Mouse (Mus musculus): ENCODE data around the gene Dnajc17. TPM values are rescaled to one million over a fixed set of nuclear protein-coding genes. Genes with fewer than 3 reads are reported as not detected.

Dnajc17 gene
- polyA plus RNA-seq, 1 experiment from 2014 or later, result 21.7 TPM

DNA sequence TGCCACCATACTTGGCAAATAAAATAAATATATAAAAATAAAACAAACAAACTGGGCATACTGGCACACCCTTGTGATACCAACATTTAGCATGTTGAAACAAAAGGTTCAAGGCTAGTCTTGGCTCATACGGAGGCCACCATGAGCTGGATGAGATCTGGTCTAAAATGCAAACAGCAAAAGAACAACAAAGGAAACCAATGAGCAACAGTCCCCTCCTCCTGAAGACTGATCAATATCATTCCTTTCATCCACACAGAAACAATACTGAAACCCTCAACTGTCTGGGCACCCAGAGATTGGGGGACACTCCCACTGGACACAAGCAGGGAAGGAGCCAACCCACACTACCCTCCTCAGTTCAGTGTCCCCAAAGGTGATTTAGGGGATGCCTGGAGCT, 11.1 kb downstream of the Dnajc17 start:
- no peak overlapping the region for H3K27ac ChIP-seq (replicated peaks)
- ATAC-seq (ENCODE audit: insufficient number of reproducible peaks, low FRiP score, low TSS enrichment, low read depth), result no peak
- 83% methylated on average over 1 of the region's 1 CpGs for WGBS
- H3K4me3 ChIP-seq (replicated peaks), result no peak overlapping the region
- no peaks in the 10 kb centered on the region for H3K36me3 ChIP-seq
- H3K4me1 ChIP-seq, result peaks cover 13% of the 10 kb centered on the region
- no peaks in the 10 kb centered on the region for H3K9me3 ChIP-seq (replicated peaks)
- no peak overlapping the region for H3K4me2 ChIP-seq (replicated peaks)
- no peaks in the 10 kb centered on the region for H3K27me3 ChIP-seq
- H3K9ac ChIP-seq, result no peak overlapping the region

DNA sequence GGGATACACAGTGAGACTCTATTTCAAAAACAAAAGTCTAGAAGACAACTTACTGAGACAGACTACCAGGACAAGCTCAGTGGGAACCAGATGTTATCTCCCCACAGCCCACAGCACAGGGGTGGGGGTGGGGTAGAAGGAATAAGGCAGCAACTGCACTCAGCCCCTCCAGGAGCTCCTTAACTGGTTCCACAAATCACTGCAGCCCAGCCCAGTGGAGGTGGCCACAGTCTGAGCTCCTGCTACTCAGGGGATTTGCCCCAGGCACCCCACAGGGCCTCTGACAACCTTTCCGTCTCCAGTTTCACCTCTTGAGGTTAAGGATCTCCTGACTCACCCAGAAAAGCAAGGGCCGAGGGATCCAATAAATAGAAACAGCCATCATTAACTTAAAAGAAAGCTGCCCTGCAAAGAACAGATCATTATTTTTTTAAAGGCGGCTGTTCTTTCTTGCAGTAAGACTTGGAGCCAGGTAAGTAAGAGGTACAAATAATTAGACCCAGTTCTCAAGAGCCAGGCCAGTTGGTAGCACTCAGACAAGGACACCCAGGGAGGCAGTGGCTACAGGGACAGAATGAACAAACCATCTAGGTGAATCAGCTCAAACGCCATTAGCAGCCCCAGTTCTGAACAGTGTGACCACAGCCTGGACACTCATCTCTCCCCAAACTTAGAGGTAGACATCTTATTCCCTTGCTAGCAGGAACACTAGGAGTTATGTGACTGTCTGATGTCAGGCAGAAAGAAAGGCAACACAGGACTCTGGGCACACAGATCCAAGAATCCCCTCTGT, 12.1 kb downstream of the Dnajc17 start:
- H3K4me2 ChIP-seq (replicated peaks), result no peak overlapping the region
- H3K36me3 ChIP-seq, result no peaks in the 10 kb centered on the region
- peak; percentile 32; the same call in 1 of the 2 replicates for ATAC-seq (ENCODE audit: insufficient number of reproducible peaks, low FRiP score, low TSS enrichment, low read depth)
- H3K9ac ChIP-seq, result no peak overlapping the region
- no peaks in the 10 kb centered on the region for H3K27me3 ChIP-seq
- H3K4me3 ChIP-seq (replicated peaks), result no peak overlapping the region
- peaks cover 13% of the 10 kb centered on the region for H3K4me1 ChIP-seq
- H3K27ac ChIP-seq (replicated peaks), result peak overlapping the region; percentile 55; the same call in 1 of the 2 replicates
- no peaks in the 10 kb centered on the region for H3K9me3 ChIP-seq (replicated peaks)
- WGBS, result 17% methylated on average over 4 of the region's 4 CpGs

DNA sequence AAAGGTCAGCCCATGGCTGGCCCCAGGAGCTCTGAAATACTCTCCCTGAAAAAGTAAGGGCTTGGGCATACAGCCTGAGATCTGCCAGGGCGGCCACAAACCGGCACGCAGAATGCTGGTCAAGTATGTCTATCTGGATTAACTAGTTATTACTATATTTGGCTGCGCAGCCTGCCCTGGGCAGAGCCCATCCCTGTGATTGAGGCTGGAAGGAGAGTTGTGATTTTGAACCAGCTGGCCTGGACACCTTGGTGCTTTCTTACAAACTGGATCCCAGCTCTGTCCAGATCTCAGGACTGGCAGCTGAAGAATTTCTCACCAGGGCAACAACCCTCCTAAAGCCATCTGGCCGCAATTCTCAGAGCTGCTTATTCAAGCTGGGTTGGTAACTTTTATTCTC, 14.5 kb downstream of the Dnajc17 start:
- Histone ChIP-seq H3K4me1 (peaks cover 15% of the 10 kb centered on the region), H3K27ac (replicated peaks) (no peak overlapping the region; the same call in 1 of the 2 replicates), H3K4me2 (replicated peaks) (no peak overlapping the region), H3K36me3 (no peaks in the 10 kb centered on the region), H3K9me3 (replicated peaks) (no peaks in the 10 kb centered on the region), H3K9ac (no peak overlapping the region), H3K27me3 (no peaks in the 10 kb centered on the region), H3K4me3 (replicated peaks) (no peak overlapping the region)
- no peak for ATAC-seq (ENCODE audit: insufficient number of reproducible peaks, low FRiP score, low TSS enrichment, low read depth)
- WGBS, result 81% methylated on average over 5 of the region's 5 CpGs

DNA sequence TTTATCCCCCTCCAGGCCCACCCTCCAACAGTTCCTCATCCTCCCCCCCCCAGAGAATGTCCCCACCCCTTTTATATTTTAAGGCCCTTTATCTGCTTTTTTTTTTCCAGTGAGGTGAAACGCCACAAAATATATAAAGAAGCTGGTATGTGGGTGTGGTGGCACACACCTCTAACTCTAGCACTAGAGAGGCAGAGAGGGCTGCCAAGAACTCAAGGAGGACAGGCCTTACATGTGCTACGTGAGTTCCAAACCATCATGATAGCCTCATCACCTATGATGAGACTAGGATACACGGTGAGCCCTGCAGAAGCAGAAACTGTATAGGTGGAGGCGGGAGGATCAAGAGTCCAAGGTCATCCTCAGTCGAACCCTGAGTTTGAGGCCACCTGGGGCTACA, 17.6 kb downstream of the Dnajc17 start:
- no peaks in the 10 kb centered on the region for H3K27me3 ChIP-seq
- H3K9me3 ChIP-seq (replicated peaks), result no peaks in the 10 kb centered on the region
- H3K4me3 ChIP-seq (replicated peaks), result no peak overlapping the region
- no peaks in the 10 kb centered on the region for H3K36me3 ChIP-seq
- H3K4me2 ChIP-seq (replicated peaks), result no peak overlapping the region
- no peak overlapping the region for H3K9ac ChIP-seq
- 84% methylated on average over 5 of the region's 5 CpGs for WGBS
- no peak overlapping the region; the same call in 1 of the 2 replicates for H3K27ac ChIP-seq (replicated peaks)
- ATAC-seq (ENCODE audit: insufficient number of reproducible peaks, low FRiP score, low TSS enrichment, low read depth), result no peak
- H3K4me1 ChIP-seq, result 0 out of 2 replicates have a peak, but pooled peaks cover 4% of the 10 kb centered on the region

DNA sequence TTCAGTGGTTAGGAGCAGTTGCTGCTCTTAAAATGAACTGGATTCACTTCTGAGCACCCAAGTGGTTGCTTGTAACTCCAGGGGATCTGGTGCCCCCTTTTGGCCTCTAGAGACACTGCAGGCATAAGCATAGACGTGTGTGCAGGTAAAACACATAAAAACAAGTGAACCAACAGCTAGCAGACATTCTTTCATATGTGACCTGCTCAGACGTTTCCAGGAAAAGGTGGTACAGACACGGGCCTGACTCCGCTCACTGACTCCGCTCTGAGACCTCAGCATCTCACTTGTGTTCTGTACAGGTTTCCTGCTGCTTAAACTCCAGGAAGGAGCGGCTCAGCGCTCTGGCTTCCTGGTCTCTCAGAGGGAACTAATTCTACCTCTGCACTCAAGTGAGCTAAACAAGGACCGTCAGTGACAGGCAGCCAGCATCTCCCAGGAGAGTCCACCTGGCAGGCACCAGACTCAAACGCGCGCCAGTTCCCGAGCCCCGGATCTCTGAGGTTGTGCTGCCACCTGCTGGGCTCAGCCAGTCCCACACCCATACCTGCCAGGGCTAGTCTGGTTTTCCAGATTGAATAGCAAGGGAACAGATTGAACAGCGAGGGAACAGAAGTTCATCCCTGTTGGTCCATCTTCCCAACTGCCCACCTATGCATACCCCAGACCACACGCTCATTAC, 19.4 kb downstream of the Dnajc17 start:
- Histone ChIP-seq H3K27ac (replicated peaks) (no peak overlapping the region), H3K4me3 (replicated peaks) (peak overlapping the region; percentile 33), H3K9me3 (replicated peaks) (no peaks in the 10 kb centered on the region), H3K9ac (no peak overlapping the region), H3K4me2 (replicated peaks) (peak overlapping the region; percentile 58), H3K36me3 (peaks cover 14% of the 10 kb centered on the region), H3K27me3 (no peaks in the 10 kb centered on the region), H3K4me1 (0 out of 2 replicates have a peak, but pooled peaks cover 4% of the 10 kb centered on the region)
- WGBS, result 3% methylated on average over 15 of the region's 15 CpGs
- ATAC-seq (ENCODE audit: insufficient number of reproducible peaks, low FRiP score, low TSS enrichment, low read depth), result peak; percentile 82

DNA sequence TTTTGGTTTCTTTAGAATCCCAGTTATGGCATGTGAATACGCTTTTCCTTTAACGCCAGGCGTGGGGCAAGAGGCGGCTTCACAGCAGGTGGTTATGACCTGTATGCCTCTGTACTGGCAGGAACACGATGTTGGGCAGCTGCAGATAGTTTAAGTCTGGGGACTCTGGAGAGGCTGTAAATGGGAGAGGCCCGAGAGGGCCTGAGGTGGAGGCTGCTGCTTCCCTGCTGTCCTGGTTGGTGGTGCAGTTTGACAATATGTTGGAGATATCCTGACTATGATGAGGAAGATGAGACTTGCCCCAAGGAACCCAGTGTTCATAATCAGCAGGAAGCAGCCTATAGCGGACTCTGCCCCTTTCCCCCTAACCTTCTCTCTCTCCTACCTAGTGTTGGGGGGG, 25.7 kb downstream of the Dnajc17 start:
- H3K4me3 ChIP-seq (replicated peaks), result no peak overlapping the region
- no peaks in the 10 kb centered on the region for H3K9me3 ChIP-seq (replicated peaks)
- no peaks in the 10 kb centered on the region for H3K27me3 ChIP-seq
- WGBS, result 82% methylated on average over 7 of the region's 7 CpGs
- H3K27ac ChIP-seq (replicated peaks), result no peak overlapping the region
- H3K4me2 ChIP-seq (replicated peaks), result no peak overlapping the region
- peaks cover 48% of the 10 kb centered on the region for H3K36me3 ChIP-seq
- no peak for ATAC-seq (ENCODE audit: insufficient number of reproducible peaks, low FRiP score, low TSS enrichment, low read depth)
- no peaks in the 10 kb centered on the region for H3K4me1 ChIP-seq
- H3K9ac ChIP-seq, result no peak overlapping the region

DNA sequence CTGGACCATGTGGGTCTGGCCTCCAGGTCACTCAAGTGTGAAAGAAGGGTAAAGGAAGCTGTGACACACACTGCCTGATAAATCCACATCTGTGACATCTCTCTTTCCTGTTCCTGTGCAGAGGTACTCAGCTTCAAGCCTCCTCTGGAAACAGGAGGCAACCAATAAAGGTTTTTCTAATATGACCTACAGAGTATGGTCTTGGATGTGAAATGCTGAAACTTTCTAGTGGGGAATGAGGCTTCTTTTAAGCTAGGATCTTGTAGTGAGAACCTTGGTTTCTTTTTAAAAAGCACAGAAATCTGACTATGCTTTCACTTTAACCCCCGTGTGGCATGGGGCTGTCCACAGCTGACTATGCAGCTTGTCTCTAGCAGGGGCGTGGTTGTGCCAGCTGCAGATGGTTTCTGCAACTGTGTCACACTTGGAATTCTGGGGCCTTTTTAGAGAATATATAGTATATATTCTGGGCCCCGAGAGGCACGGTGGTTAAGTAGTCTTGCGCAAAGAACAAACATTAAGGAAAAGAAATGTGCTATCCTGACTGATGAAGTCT, 31.1 kb downstream of the Dnajc17 start:
- Histone ChIP-seq H3K36me3 (peaks cover 33% of the 10 kb centered on the region), H3K27ac (replicated peaks) (no peak overlapping the region), H3K9me3 (replicated peaks) (no peaks in the 10 kb centered on the region), H3K4me1 (peaks cover 9% of the 10 kb centered on the region; the same call in 1 of the 2 replicates), H3K9ac (no peak overlapping the region), H3K4me2 (replicated peaks) (no peak overlapping the region), H3K27me3 (no peaks in the 10 kb centered on the region), H3K4me3 (replicated peaks) (no peak overlapping the region)
- ATAC-seq (ENCODE audit: insufficient number of reproducible peaks, low FRiP score, low TSS enrichment, low read depth), result no peak
- 73% methylated on average over 5 of the region's 5 CpGs for WGBS

DNA sequence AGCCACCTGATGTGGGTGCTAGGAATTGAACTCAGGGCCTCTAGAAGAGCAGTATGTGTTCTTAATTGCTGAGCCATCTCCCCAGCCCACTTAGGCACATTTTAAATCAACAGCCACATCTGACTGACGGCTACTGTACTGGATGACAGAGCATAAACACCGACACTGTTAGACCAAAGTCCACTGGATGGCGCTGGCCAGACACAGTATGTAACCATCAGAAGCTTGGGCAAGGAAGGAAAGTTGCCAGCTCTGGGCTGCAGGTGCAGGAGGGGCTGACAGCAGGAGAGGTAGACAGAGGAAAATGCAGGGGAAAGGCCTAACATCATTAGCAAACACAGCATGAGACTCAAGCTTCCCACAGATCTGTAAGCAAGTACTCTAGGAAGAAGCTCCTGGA, 31.8 kb downstream of the Dnajc17 start:
- H3K4me2 ChIP-seq (replicated peaks), result no peak overlapping the region
- no peak overlapping the region for H3K4me3 ChIP-seq (replicated peaks)
- no peak for ATAC-seq (ENCODE audit: insufficient number of reproducible peaks, low FRiP score, low TSS enrichment, low read depth)
- peaks cover 33% of the 10 kb centered on the region for H3K36me3 ChIP-seq
- H3K27me3 ChIP-seq, result no peaks in the 10 kb centered on the region
- 48% methylated on average over 3 of the region's 3 CpGs for WGBS
- H3K4me1 ChIP-seq, result peaks cover 9% of the 10 kb centered on the region; the same call in 1 of the 2 replicates
- no peaks in the 10 kb centered on the region for H3K9me3 ChIP-seq (replicated peaks)
- H3K9ac ChIP-seq, result no peak overlapping the region
- H3K27ac ChIP-seq (replicated peaks), result no peak overlapping the region

DNA sequence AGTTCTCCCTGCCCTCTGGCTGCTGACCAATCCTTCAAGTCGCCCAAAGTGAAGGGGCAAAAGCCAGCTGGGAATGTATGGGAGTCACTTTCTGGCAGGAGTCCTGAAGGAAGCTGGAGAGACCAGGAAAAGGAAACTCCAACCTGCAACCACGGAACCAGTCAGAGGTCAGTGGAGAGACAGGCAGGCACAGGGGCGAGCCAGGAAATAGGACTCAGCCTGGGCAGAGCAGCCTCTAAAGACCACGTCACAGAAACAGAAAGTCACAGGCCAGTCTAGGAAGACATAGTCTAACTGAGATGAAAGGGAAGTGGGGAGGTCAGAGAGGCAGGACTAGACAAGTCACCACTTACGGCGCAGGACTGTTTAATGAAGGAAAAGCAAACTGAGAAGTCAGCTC, 33.0 kb downstream of the Dnajc17 start:
- ATAC-seq (ENCODE audit: insufficient number of reproducible peaks, low FRiP score, low TSS enrichment, low read depth), result no peak
- Histone ChIP-seq H3K4me1 (peaks cover 9% of the 10 kb centered on the region; the same call in 1 of the 2 replicates), H3K9me3 (replicated peaks) (no peaks in the 10 kb centered on the region), H3K4me2 (replicated peaks) (no peak overlapping the region), H3K36me3 (peaks cover 29% of the 10 kb centered on the region), H3K27me3 (no peaks in the 10 kb centered on the region), H3K9ac (no peak overlapping the region), H3K27ac (replicated peaks) (no peak overlapping the region), H3K4me3 (replicated peaks) (no peak overlapping the region)
- 54% methylated on average over 6 of the region's 6 CpGs for WGBS

DNA sequence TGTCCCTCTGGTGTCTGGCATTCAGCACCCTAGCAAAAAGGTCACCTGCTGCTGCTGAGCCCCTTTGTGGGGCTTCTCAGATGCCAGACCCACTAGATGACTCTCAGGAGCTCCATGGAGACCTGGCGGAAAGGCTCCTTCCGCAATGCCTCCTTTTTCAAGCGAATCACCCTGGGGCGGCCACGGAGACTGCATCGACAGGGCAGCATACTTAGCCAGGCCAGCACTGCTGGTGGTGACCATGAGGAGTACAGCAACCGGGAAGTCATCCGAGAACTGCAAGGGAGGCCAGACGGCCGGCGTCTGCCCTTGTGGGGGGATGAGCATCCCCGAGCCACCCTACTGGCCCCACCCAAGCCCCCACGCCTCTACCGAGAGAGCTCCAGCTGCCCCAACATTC, 33.7 kb downstream of the Dnajc17 start:
- WGBS, result 64% methylated on average over 14 of the region's 14 CpGs
- Histone ChIP-seq H3K27me3 (no peaks in the 10 kb centered on the region), H3K4me2 (replicated peaks) (no peak overlapping the region), H3K4me3 (replicated peaks) (no peak overlapping the region), H3K4me1 (peaks cover 9% of the 10 kb centered on the region; the same call in 1 of the 2 replicates), H3K9ac (no peak overlapping the region), H3K9me3 (replicated peaks) (no peaks in the 10 kb centered on the region), H3K36me3 (peaks cover 21% of the 10 kb centered on the region), H3K27ac (replicated peaks) (peak overlapping the region; percentile 49; the same call in 1 of the 2 replicates)
- no peak for ATAC-seq (ENCODE audit: insufficient number of reproducible peaks, low FRiP score, low TSS enrichment, low read depth)

DNA sequence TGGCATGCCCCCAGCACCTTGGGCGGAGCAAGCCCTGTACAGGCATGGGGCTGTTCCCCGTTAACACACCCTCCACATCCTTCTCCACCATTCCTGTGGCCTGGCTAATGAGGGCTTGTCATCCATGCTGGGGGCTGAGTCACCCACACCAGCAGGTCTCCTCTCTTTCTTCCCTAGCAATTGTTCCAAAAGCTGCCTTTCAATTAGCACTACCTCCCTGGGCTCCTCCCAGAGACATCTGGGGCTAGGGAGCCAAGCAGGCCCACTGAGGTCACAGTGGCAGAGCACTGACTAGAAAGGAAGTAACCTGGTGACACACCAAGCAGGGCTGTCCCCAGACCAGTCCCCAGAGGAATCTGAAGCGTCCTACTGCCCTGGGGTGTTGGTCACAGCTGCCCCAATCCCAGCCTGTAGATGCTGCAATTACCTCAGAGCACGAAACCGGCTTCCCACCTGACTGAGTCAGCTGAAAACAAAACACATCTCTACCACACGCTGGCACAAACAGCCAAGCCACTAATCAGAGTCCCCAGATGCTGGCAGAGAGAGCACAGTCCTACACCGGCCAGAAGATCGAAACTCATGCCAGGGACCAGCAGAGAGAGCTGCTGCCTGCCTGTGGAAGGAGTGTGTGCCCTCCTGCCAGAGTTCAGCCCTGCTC, 34.5 kb downstream of the Dnajc17 start, which contains the start of gene Gm14137:
Gm14137 (plus strand) TSS at position 519 of the 661 bp plus-strand sequence.
- Histone ChIP-seq H3K9me3 (replicated peaks) (no peaks in the 10 kb centered on the region), H3K9ac (no peak within 1 kb of the TSS), H3K4me3 (replicated peaks) (no peak within 1 kb of the TSS), H3K4me2 (replicated peaks) (no peak within 1 kb of the TSS), H3K27ac (replicated peaks) (peak within 1 kb of the TSS; percentile 49), H3K27me3 (no peaks in the 10 kb centered on the region), H3K4me1 (peaks cover 9% of the 10 kb centered on the region; the same call in 1 of the 2 replicates), H3K36me3 (peaks cover 15% of the 10 kb centered on the region; the same call in 1 of the 2 replicates)
- ATAC-seq (ENCODE audit: insufficient number of reproducible peaks, low FRiP score, low TSS enrichment, low read depth), result no peak
- 39% methylated on average over 8 of the region's 8 CpGs for WGBS
